ENCODE assay signal across 9 mouse cellular contexts in the genomic region with DNA sequence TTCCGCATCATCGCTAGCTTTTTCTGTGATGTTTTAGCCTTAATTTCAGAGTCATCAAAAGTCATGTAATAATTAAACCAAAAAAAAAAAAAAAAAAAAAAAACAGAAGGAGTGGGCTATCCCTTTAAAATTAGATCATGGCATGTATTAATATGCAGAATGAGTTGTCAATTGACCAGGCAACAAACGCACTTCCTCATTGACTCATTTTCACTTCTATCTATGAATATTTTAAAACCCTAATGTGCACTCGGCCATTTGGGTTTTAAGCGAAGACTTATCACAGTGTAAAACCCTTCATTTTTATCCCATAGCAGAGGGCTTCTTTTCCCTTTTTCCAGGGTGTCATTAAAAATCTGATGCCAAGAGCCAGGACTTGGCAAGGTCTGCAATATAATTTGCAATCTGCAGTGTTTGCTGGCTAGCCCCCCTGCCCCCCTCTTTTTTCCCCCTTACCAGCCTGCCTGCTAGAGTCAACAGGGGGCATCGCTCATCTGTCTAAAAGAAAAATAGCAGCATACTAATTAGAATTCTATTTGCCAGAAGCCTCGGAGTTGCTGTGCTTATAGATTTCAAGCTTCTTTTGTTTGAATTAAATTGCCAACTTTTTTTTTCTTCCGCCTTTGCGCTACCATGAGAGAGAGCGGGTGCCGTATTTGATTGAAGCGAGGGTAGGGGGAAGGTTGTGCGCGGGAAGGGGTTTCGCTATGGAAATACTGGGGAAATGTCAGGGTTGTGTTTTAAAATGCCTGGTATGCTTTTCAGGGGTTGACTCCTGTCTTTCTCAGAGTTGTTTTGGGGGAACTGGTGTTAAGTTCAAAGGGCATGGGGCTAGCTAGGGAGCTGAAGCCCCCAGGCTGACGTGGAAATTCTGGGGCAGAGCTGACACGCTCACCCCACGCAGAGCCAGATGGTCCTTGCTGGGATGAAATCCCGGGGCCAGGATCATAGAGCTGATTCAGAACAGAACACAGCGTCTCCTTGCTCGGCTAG.
DNase-seq lines count a peak whose midpoint lies in the region; ATAC-seq lines count a peak whose summit lies in the region.
"Had no signal": no experiment of that assay in that cellular context is flagged by ENCODE, and none has a peak within 500 bp of the region (broad histone marks: within the 10 kb centered on the region; RNA-seq: fewer than 3 reads in every experiment).

No protein-coding gene starts in this region.

- peak; percentile 88 for ATAC-seq in forebrain, embryonic 16.5 days

- no peaks in the 10 kb centered on the region for H3K36me3 ChIP-seq in forebrain, embryonic 16.5 days (ENCODE audit: control insufficient read depth, insufficient read depth)

- H3K9ac ChIP-seq in forebrain, embryonic 16.5 days (replicated peaks; ENCODE audit: low read depth, low read length): peak overlapping the region; percentile 58

- no peaks in the 10 kb centered on the region for H3K9me3 ChIP-seq in forebrain, embryonic 16.5 days (ENCODE audit: control insufficient read depth, low read length)
- H3K9me3 ChIP-seq: megakaryocyte, embryonic 14.5 days had no signal

- peak; percentile 56 to 68 for DNase-seq in cerebellum, postnatal 10 days
- no peak for DNase-seq in cerebellum, adult 9-11 months
- peak; percentile 67 for DNase-seq in A20 (ENCODE audit: low read depth, low spot score)
- peak; percentile 43 to 49 for DNase-seq in layer of hippocampus, postnatal 36 days
- DNase-seq in neural tube, embryonic 10.5 days (ENCODE audit: extremely low spot score, low spot score): peak; percentile 49
- no peak for DNase-seq in gastrocnemius, adult 18-20 months (ENCODE audit: low spot score)
- no peak for DNase-seq in right cerebral cortex, postnatal 14 days

- H3K27ac ChIP-seq in forebrain, embryonic 16.5 days (ENCODE audit: low read length): peak overlapping the region; percentile 86

- peaks cover 4% of the 10 kb centered on the region; the same call in 1 of the 2 replicates for H3K27me3 ChIP-seq in forebrain, embryonic 16.5 days (replicated peaks; ENCODE audit: control insufficient read depth, insufficient read depth, low read length)
- H3K27me3 ChIP-seq: megakaryocyte, embryonic 14.5 days had no signal

- H3K4me3 ChIP-seq in forebrain, embryonic 16.5 days (replicated peaks; ENCODE audit: low read length): peak overlapping the region; percentile 44
- H3K4me3 ChIP-seq: megakaryocyte, embryonic 14.5 days had no signal

- 3% methylated on average over 21 of the region's 21 CpGs for WGBS in forebrain, embryonic 16.5 days

- H3K4me2 ChIP-seq in forebrain, embryonic 16.5 days (ENCODE audit: low read length): peak overlapping the region; percentile 92

- peaks cover 17% of the 10 kb centered on the region for H3K4me1 ChIP-seq in forebrain, embryonic 16.5 days (replicated peaks; ENCODE audit: control insufficient read depth, insufficient read depth, low read length)
- H3K4me1 ChIP-seq: megakaryocyte, embryonic 14.5 days had no signal

Comparison
In these comparisons a context has a peak if more than half of its experiments do, and no peak if none do; other contexts are left out.
1. DNase-seq: peak in cerebellum, postnatal 10 days (2 of 2), A20 (single experiment), layer of hippocampus, postnatal 36 days (2 of 2) and neural tube, embryonic 10.5 days (single experiment); none in cerebellum, adult 9-11 months (single experiment), gastrocnemius, adult 18-20 months (single experiment) and right cerebral cortex, postnatal 14 days (single experiment).